Mouse (Mus musculus) lung, adult 2 months (tissue): ENCODE measurements at regions not wholly inside any gene's neighbourhood (a gene's known extent, or its start where the extent isn't known, plus 50 kb on each side); places are given as distances from the start of the nearest gene placed in this dataset.

Source experiments
- CTCF ChIP-seq: fragments of 200-500 bp; IDR thresholded peaks from 2 replicates; pipeline ENCODE4 v1.5.1; 2011; ENCODE audit warnings: mild to moderate bottlenecking, low read length, control low read depth; ENCODE audit not compliant: insufficient read depth
- POLR2A ChIP-seq: fragments of 200-500 bp; IDR thresholded peaks from 2 replicates; pipeline ENCODE4 v1.6.1; 2011; ENCODE audit warnings: low read depth, mild to moderate bottlenecking, control low read depth, low read length, borderline replicate concordance; ENCODE audit errors: extremely low read depth

DNA sequence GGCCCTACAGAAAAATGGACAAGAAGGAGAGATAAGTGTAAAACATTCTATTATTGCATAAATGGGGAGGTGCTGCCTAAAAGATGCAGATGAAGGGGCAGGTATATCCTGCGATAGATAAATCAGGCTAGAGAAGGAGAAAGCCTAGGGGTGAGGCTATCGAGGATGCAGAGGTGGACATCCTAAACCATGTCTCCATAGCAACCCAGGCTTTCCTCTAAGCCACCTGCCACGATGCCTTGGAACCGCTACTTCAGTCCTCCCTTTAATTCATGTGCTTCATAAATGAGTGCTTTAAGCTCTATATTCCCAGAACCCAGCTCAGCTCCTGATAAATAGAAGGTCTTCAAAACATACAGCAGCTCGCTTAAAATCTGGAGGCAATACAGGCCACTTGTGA is 179.3 kb upstream of the Serp2 start:
- no peak for TF ChIP-seq CTCF
- TF ChIP-seq POLR2A, result no peak
